Mouse (Mus musculus) megakaryocyte-erythroid progenitor cell, adult 5-6 weeks (primary cell): Measurements from ENCODE around the gene Nek9. TPM values are rescaled to one million over a fixed set of nuclear protein-coding genes. Genes with fewer than 3 reads are reported as not detected.

ENCODE experiments used
- ATAC-seq: replicated peaks from 2 replicates; pipeline ENCODE4 v1.8.0; 2016; ENCODE audit warnings: mild to moderate bottlenecking, inconsistent platforms; ENCODE audit not compliant: severe bottlenecking, poor library complexity, low FRiP score, low TSS enrichment
- total RNA-seq, 2 experiments: library from RNA; stranded (forward) in 1 of 2; stranded (reverse) in 1 of 2; fragments of 200-1000, 215-1000 nt in 1 of 2; fragments of >200 nt in 1 of 2; fragmentation: Nextera tagmentation in 1 of 2; gene quantifications; 2 replicates each; pipeline ENCODE4 v1.2.3; 2014 to 2017

Nek9 gene
- total RNA-seq, 2 experiments from 2014 or later: 21.9 to 29.5 TPM

GRCm38 (mm10) chr12:85271843-85272206 lies 67.3 kb downstream of the Nek9 start:
- no peak for ATAC-seq

GRCm38 (mm10) chr12:85271132-85271842 lies 67.9 kb downstream of the Nek9 start:
- no peak for ATAC-seq

DNA sequence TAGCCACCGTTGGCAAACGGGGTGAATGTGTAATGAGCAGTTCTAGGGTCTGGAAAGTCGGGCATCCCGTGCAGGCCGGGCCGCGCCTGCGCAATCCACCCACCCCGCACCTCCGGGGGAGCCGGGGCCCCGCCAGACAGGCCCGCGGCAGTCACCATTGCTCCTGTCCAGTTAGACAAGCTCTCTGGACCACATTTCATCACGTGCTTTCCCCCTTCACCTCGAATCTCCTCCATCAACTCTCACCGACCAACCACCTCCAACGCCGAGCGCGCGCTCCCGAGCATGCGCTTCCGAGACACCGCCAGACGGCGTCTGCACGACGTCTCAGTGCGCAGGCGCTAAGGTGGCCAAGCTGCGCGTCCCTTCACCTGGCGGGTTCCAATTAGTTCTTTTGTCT lies 68.8 kb downstream of the Nek9 start, which contains the start of gene Mlh3:
Mlh3 (minus strand) TSS at position 281 of the 400 bp plus-strand sequence.
- peak; percentile 81 for ATAC-seq

DNA sequence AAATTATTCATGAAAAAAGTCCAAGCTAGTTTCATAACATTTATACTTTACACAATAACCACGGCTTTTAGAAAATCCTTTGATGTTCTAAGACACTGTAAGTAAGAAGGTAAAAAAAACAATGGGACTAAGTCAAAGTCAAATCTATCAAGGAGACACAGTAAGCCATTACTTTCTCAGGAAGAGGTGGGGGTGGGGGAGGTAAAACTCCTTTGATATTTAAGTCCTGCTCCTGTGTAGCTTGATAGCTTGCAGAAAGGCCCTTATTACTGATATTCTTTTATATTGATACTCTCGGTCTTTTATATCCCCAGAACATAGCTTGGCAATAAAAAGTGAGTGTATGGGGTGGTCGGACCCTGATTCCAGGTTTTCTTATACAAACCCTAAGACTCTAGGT lies 69.3 kb downstream of the Nek9 start:
- ATAC-seq: no peak

GRCm38 (mm10) chr12:85266248-85266647 lies 72.9 kb downstream of the Nek9 start:
- ATAC-seq: no peak

DNA sequence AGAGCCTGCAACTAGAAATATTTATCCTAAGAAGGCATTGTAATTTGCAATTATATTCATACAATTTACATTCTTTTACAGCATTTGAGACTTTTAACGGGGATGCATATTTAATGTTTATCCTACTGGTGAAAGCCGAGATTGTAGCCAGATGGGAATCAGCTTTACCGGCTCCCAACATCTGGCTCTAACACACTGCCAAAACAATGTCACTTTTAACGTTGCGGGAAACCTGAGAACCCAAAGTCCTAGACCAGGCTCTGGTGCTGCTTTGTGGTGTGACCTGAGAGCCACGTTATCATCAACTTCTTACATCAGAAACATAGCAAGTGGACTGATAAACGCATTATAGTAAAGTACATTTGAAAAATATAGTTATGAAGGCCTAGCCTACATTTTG lies 74.2 kb downstream of the Nek9 start:
- ATAC-seq: no peak

DNA sequence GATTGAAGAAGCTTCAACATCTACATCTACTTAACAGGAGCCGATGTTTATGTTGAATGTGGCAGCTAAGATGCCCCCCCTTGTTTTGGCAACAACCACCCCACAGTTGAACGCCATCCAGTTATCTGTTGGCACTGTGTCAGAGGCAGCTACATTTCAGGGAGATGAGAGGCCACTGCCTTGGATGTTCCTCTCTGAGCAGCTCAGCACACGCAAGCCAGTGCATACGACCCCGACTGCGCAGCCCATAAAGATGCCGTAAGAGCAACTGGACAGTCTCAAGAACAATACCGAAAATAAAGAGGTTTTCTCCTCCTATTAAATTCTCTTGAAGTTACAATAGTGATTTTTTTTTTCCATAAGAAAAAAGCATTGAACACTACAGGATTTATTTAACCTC lies 74.6 kb downstream of the Nek9 start:
- peak; percentile 55; the same call in 1 of the 2 replicates for ATAC-seq

GRCm38 (mm10) chr12:85263190-85263589 lies 76.0 kb downstream of the Nek9 start:
- ATAC-seq: no peak

DNA sequence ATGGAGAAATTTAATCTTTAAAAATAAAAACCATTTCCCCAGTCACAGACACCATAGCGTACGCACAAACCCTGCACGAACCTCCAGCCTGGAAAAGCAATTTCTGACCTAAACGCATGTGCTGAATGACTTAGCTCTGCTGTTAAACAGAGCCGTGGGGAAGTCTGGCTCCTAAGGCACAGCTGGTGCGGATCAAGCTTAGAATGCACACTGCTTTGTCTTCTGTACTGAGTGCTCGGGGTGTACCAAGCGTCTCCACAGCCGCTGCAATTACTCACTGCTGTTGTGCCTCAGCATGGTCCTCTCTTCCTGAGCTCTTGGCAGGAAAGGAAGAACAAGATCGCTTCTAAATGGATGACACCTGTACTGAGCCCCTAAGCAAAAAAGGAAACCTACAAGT lies 76.7 kb downstream of the Nek9 start:
- ATAC-seq: no peak

DNA sequence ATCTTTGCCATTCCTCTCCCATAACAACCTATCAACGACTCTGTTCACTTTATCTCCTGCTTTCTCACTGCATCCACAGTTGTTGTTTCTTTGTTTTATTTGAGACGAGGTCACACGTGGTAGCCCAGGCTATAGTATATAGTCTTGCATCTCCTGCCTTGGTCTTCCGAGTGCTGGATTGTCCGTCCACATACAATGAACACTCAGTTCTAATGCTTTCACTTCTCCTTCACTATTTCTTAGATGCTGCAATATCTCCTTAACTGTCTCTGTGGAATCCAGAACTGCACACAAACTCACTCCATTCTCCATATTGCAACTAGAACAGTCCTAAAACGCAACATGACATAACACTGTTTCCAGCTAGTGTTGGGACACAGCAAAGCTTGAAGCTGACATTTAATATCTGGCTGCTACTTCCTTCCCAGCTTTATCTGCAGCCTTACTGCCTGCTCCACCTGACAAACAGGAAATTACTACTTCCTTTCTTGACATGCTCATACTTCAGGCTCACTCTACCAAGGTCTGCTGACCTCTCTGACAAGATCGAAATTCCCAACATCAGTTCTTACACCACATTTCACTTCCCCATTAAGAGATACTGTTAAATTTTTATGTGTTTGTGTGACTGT lies 82.0 kb downstream of the Nek9 start:
- ATAC-seq: no peak

DNA sequence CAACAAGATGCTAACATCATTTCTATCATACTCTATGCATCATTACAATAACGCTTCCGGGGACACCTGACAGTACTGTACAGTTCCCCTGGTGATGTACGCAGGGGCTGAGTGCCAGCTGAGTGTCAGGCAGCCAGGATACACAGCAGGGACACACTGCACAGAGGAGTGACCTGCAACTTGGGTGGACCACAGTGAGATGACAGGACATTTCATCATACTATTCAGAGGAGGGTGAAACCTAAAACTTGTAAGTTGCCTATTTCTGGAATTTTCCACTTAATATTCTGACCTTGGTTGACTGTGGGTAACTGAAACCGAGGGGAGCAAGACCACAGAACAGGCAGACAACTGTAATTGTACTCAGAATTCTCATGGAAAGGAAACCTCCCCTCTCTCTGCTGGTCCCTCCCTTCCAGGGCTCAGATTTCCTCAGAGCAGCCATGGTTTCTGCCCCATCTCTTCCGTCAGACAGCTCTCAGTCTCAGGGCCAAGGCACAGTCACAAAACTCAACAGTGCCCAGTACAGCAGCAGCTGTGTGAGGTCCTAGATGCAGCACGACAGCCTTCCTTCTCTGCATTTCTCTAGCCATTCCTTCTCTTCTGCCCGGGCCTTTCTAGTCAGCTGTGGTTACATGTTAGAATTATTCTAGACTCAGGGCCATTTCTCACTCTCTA lies 82.9 kb downstream of the Nek9 start:
- ATAC-seq: no peak

GRCm38 (mm10) chr12:85252083-85252482 lies 87.1 kb downstream of the Nek9 start:
- ATAC-seq: no peak

Other genes starting within 250 kb of the Nek9 start
- gene Prox2, start 228.6 kb downstream of the Nek9 start, total RNA-seq (2014; fragmentation: Nextera tagmentation): 2.5 and 11.8 TPM in 2 replicates
- gene Prox2, start 228.6 kb downstream of the Nek9 start, total RNA-seq (2017): 4.3 and 8.3 TPM in 2 replicates
- gene Dlst, start 228.5 kb downstream of the Nek9 start, total RNA-seq (2014; fragmentation: Nextera tagmentation): 216 and 227 TPM in 2 replicates
- 230 and 281 TPM in 2 replicates for gene Dlst, start 228.5 kb downstream of the Nek9 start, total RNA-seq (2017)
- gene Rps6kl1, start 188.1 kb downstream of the Nek9 start, total RNA-seq (2014; fragmentation: Nextera tagmentation): 0.35 TPM in 1 of 2 replicates, not detected in the other
- not detected in 2 replicates for gene Rps6kl1, start 188.1 kb downstream of the Nek9 start, total RNA-seq (2017)
- not detected in 2 replicates for gene Pgf, start 161.6 kb downstream of the Nek9 start, total RNA-seq (2014; fragmentation: Nextera tagmentation)
- not detected in 2 replicates for gene Pgf, start 161.6 kb downstream of the Nek9 start, total RNA-seq (2017)
- gene Eif2b2, start 119.9 kb downstream of the Nek9 start, total RNA-seq (2014; fragmentation: Nextera tagmentation): 95.6 and 101 TPM in 2 replicates
- gene Eif2b2, start 119.9 kb downstream of the Nek9 start, total RNA-seq (2017): 64.2 and 72.2 TPM in 2 replicates
- 11.1 and 13.9 TPM in 2 replicates for gene Mlh3, start 68.8 kb downstream of the Nek9 start, total RNA-seq (2014; fragmentation: Nextera tagmentation)
- gene Mlh3, start 68.8 kb downstream of the Nek9 start, total RNA-seq (2017): 6.8 and 12.3 TPM in 2 replicates
- 92.9 and 101 TPM in 2 replicates for gene Acyp1, start 50.9 kb downstream of the Nek9 start, total RNA-seq (2014; fragmentation: Nextera tagmentation)
- gene Acyp1, start 50.9 kb downstream of the Nek9 start, total RNA-seq (2017): 33.1 and 110 TPM in 2 replicates
- gene Zc2hc1c, start 50.8 kb downstream of the Nek9 start, total RNA-seq (2014; fragmentation: Nextera tagmentation): 0.47 TPM in 1 of 2 replicates, not detected in the other
- not detected in 2 replicates for gene Zc2hc1c, start 50.8 kb downstream of the Nek9 start, total RNA-seq (2017)
- 129 and 143 TPM in 2 replicates for gene Tmed10, start 35.5 kb upstream of the Nek9 start, total RNA-seq (2014; fragmentation: Nextera tagmentation)
- 64.2 and 68.4 TPM in 2 replicates for gene Tmed10, start 35.5 kb upstream of the Nek9 start, total RNA-seq (2017)
- gene Fos, start 134.5 kb upstream of the Nek9 start, total RNA-seq (2014; fragmentation: Nextera tagmentation): 2.8 and 16.5 TPM in 2 replicates
- 257 and 293 TPM in 2 replicates for gene Fos, start 134.5 kb upstream of the Nek9 start, total RNA-seq (2017)